Mouse (Mus musculus): ENCODE data around the gene Gga2. TPM values are rescaled to one million over a fixed set of nuclear protein-coding genes. Genes with fewer than 3 reads are reported as not detected.

Gene Gga2
- 87.7 and 100 TPM in 2 replicates for total RNA-seq (2017)

DNA sequence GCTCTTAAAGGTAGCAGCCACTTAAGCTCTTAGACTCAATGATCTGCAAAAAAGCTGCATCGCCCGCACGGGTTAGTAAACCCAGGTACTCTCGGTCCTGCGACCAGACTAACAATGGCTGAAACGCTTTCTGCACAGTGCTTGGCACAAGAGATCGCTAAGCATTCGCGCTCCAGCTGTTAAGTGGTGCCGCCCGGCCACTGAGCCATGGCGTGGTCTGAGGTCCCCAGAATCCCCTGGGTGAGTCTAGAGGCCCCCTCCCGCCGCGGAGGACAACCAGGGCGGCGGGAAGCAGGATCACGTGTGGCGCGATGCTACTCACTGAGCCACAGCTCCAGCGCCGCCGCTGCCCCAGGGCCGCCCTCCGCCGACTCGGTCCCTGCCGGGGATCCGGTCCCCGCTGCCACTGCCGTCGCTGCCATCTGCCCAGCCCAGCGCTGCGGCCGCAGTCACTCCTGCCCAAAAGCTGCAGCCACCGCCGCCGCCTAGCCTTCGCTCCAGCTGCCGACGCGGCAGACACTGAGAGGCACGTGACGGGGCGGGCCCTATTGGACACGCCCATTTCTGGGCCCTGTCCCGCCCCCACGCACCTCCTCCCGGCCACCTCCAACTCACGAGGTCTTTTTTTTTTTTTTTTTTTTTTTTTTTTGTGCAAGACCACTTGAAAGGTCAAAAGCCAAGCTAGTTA, at the start of gene Gga2:
Gene Gga2, minus strand, starts transcription at position 556 of the 688 bp plus-strand sequence.
- ATAC-seq (ENCODE audit: extremely low read depth, insufficient number of reproducible peaks, low FRiP score, poor library complexity, severe bottlenecking) = peak; percentile 63

DNA sequence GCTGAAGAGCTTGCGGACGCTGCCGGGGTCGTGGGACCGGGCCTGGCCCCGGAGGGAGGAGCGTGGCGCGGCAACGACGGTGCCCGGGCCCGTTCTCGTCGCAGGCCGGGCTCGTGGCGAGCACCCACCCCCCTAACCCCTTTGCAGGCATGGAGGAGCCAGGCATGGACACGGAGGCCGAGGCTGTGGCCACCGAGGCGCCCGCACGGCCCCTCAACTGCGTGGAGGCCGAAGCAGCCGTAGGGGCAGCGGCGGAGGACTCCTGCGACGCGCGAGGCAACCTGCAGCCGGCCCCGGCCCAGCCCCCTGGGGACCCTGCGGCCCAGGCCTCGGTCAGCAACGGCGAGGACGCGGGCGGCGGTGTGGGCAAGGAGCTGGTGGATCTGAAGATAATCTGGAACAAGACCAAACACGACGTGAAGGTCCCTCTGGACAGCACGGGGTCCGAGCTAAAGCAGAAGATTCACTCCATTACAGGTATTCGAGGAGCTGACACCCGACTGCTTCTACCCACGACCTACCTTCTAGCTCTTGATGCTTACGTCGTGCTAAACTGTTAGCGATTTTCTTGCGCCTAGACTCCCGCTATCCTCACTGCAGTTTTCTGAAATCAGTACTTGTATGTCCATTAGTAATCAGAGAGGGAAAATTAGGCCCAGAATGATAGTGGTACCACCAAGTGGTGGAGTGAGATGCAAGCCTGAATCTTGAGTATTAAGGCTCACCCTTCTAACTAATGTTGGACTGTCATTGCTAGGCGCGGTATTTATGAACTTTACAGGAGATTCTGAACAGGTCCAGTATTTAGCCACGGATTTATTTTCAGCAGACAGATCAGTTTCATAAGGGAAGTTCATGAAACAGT, 46.7 kb upstream of the Gga2 start:
- ATAC-seq (ENCODE audit: extremely low read depth, insufficient number of reproducible peaks, low FRiP score, poor library complexity, severe bottlenecking) = no peak

DNA sequence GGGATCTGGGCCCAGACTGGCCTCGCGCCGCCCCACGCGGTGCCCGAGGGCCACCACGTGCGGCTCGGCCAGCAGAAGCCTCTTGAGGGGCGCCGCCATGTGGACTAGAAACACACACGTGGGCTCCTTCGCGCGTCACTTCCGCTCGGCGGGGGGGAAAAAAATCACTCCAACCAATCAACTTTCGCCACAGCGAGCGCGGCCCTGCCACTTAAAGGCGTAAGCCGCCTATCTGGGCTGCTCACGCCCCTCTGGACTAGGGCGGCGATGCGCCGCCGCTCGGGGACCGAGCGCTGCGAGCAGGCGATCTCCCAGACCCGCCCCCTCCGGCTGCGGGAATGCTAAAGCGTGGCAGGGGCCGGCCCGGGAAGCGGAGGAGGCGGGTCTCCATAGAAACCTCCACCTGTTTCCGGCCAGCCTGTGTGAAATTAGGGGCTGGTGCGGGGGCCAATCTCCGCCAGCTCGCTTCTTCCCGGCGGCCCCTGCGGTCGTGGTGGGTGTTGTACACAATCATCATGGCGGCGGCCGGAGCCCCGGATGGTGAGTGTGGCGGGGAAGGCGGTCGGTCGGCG, 46.0 kb upstream of the Gga2 start, which contains the start of the genes Ubfd1 and Ears2:
Gene Ubfd1, plus strand, starts transcription at position 231 of the 572 bp plus-strand sequence.
Gene Ears2, minus strand, starts transcription at position 319 of the 572 bp plus-strand sequence.
- ATAC-seq (ENCODE audit: extremely low read depth, insufficient number of reproducible peaks, low FRiP score, poor library complexity, severe bottlenecking) = peak; percentile 91

DNA sequence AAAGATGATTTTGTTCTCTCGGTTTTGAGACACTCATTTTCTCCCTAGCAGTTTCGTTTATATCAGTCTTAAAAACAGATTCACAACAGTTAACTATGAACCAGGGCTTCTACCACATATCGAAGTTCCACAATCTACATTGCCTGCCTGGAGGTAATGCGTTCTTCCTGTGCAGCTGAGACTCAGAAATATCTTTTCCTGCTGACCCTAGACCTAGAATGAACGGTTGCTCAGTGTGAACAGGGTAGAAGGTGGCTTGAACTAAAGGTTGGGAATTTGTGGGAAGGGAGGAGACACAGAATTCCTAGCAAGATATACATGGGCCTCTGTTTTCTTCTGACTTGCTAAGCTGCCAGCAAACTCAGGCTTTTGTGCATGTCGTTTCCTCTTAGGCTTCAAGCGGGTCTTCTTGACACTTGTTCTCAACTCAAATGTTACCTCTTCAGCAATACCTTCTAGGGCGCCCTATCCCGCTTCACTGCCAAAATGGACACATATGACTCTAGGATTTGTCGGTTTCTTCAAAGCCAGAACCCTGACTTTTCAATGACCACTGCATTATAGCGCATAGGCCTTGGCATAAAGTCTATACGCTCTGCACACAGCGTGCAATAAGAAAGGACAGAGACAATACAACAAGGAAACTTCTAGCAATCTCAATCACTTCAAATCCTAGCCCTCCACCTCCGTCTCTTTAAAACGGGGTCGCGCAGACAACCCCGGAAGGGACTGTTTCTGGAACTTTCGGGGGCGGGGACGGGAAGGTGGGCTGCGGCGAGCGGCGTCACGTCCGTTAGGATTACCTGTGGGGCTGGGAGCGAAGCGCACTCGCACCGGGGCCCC, 45.3 kb upstream of the Gga2 start:
- 0 out of 2 replicates have a peak, but pooled peaks have one; percentile 1 for ATAC-seq (ENCODE audit: extremely low read depth, insufficient number of reproducible peaks, low FRiP score, poor library complexity, severe bottlenecking)

DNA sequence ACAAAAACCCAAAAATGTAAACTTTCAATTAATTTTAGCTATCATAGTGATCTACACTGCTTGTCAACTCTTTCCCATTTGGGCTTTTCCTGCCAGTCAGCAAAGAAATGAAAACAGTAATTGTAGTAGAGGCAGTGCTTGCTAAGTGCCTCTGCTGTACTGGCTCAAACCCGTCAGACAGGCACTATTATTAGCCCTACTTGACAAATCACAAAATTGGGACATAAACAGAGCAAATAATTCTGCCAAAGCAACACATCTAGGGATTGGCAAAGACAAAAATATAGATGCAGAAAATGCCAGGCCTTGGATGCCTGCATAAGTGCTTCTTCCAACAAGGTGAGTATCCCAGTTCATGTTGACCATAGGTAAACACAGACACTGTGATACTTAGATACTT, 44.6 kb upstream of the Gga2 start:
- no peak for ATAC-seq (ENCODE audit: extremely low read depth, insufficient number of reproducible peaks, low FRiP score, poor library complexity, severe bottlenecking)

DNA sequence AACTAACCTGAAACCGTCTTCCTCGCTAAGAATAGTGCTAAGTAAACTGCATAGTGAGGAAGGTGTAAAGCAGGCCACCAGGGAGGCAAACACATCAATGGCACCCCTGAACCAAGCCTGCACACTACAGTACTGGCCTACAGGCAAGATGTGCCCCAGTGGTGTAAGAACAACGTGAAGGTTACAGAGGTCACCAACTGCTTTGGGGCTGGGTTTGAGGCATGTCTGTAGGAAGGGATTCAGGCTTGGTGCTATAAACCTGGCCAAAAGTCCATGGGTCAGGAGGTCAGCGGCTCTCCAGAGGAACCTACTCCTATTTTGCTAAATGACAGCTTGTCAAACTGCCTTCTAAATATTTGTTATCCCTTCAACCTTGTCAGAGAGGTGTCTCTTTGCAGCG, 35.6 kb upstream of the Gga2 start:
- ATAC-seq (ENCODE audit: extremely low read depth, insufficient number of reproducible peaks, low FRiP score, poor library complexity, severe bottlenecking) = no peak

DNA sequence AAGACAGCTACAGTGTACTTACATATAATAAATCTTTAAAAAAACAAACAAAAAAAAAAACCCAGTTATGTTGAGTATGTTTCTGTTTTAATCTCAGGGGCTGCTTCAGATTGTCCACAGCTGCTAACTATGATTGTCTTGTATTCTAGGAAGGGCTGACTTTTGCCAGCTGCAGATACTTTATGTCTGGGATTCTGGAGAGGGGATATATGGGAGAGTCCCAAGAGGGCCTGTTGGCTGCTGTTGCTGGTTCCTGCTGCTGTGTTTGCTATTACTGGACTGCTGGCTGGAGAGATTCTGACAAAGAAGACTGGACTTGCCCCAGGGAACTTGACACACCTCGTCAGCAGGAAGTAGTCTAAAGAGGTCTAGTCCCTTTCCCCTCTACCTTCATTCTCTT, 29.8 kb upstream of the Gga2 start:
- no peak for ATAC-seq (ENCODE audit: extremely low read depth, insufficient number of reproducible peaks, low FRiP score, poor library complexity, severe bottlenecking)

DNA sequence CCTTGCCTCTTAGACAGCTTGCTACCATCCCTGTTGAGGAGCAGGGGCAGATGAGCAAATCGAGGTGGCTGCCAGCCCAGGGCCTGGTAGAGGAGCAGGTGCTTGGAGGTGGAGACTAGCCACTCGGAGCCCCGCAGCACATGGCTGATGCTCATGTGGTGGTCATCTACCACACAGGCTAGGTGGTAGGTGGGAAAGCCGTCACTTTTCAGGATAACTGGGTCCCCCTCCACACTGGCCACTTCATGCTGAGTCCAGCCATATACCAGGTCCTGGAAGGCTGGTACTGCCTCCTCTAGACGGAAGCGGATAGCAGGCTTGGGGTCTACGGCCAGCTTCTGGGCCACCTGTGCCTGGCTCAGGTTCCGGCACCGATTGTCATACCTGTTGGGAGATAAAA, 27.2 kb upstream of the Gga2 start:
- ATAC-seq (ENCODE audit: extremely low read depth, insufficient number of reproducible peaks, low FRiP score, poor library complexity, severe bottlenecking) = no peak

DNA sequence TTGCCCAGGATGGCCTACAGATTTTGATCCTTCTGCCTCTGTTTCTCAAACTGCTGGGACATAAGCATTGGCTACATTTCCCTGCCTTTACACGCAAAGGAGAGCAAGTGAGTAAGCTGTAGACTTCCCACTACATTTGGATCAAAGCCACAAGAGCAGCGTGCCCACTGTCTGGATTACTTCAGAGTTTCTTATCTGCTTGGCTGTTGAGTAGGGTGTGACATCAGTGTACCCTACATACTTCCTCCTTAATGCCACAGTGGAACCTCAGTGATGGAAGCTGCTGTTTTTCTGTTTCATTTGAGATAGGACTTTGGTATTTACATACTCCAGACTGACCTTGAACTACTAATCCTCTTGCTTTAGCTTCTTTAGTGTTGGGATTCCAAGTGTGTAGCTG, 25.8 kb upstream of the Gga2 start:
- no peak for ATAC-seq (ENCODE audit: extremely low read depth, insufficient number of reproducible peaks, low FRiP score, poor library complexity, severe bottlenecking)

DNA sequence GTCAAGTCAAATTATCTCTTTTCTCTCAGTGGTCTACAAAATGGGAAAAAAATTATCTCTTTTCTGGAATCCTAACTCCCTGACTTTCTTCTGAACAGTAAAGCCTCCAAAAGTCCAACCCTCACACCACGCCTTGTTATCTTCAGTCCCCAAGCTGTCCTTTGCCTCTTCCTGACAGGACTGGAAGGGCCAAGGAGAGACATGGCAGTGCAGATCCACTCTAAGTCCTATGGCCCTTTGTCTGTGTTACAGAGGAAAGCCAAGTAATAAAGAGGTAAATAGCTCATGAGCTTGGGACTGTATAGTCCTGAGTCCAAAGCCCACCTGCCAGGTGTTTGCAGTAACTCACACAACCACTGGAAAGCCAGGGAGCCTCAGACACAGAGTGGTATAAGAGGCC, 24.7 kb upstream of the Gga2 start:
- ATAC-seq (ENCODE audit: extremely low read depth, insufficient number of reproducible peaks, low FRiP score, poor library complexity, severe bottlenecking) = no peak

DNA sequence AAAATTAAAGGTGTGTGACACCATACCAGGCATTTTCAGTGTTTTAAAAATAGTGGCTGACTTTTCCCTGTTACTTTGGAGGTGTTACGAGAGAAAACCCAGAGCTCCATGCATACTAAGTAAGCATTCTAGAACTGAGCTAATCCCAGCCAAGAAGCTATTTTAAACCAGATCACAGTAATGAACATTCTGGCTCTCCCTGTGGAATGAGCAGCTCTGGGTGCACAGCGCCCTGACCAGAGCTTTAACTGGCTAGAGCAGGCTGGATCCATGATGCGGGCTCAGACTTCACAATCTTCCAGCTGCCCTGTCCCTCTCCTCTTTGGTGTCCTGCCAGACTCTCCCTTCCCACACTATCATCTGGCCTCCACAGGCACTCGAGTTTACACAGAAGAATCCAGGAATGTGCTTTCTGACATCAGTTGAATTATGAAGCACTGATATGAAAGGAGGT, 24.2 kb upstream of the Gga2 start:
- ATAC-seq (ENCODE audit: extremely low read depth, insufficient number of reproducible peaks, low FRiP score, poor library complexity, severe bottlenecking) = no peak

DNA sequence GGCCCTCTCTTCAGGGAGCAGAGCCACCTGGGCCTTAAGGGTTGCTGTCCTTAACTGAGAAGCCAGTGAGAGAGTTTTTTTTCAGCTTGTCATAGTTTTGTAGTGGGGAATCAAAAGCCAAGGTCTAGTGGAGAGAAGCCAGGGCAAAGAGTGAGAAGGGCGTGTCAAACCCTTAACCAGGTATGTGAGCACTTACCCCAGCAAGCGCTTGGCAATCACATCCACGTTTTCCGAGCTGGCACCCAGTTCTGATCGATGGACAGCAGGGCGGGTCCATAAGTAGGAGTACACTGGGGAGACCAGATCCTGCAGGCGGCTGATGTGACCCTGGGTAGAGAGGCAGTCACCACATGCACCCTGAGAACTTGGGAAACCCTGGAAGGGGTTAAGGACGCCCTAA, 23.1 kb upstream of the Gga2 start:
- ATAC-seq (ENCODE audit: extremely low read depth, insufficient number of reproducible peaks, low FRiP score, poor library complexity, severe bottlenecking) = no peak

DNA sequence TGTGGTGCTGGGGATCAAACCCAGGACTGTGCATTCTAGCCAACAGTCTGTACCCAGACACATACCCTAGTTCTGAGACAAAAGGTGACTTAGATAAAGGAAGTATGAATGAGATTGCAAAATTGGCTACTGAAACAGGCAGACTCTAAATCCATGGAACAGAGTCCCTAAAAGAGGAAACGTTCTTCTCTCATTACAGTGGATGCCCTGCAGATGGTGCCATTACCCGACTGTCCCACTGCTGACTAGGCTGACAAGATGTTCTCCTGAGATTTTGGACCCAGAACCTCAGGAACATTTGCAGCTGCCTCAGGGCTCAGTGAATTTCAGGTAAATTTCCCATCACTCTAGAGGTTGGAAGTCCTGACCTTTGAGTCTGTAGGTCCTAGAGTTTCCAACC, 13.3 kb upstream of the Gga2 start:
- ATAC-seq (ENCODE audit: extremely low read depth, insufficient number of reproducible peaks, low FRiP score, poor library complexity, severe bottlenecking) = no peak

DNA sequence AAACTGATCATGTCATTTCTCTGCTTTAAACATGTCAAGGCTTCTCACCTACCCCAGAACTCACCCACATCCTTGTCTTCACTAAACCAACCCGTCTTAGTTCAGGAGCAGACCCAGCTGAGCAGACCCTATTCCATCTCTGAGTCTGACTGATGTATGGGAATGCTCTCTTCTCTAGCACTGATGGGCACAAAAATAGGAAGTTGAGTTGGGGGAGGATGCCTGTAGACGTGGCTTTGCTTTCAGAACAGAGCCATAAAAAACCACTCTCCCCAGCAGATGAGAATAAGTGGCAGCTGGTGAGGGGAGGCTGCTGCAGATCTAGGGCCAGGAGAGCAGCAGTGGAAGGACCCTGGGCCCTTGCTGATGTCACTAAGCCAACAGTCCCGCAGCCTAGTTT, 12.3 kb upstream of the Gga2 start:
- no peak for ATAC-seq (ENCODE audit: extremely low read depth, insufficient number of reproducible peaks, low FRiP score, poor library complexity, severe bottlenecking)

DNA sequence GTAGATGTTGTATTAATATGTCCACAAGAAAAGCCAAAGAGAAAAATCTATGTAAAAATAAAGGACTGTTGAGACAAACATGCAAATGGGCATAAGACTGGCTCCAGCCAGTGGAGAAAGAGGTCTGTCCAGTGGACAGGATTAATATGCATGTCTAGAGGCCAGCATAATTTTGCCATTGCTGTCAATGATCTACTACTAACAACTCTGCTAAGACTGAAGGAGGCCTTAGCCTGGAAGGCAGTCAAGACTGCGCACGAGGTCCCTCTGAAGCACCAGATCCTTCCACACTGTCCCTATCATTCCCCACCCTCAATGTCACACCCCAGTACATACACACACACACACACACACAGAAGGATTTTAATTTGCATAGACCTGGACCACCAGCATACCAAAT, 1.1 kb upstream of the Gga2 start:
- ATAC-seq (ENCODE audit: extremely low read depth, insufficient number of reproducible peaks, low FRiP score, poor library complexity, severe bottlenecking) = no peak

DNA sequence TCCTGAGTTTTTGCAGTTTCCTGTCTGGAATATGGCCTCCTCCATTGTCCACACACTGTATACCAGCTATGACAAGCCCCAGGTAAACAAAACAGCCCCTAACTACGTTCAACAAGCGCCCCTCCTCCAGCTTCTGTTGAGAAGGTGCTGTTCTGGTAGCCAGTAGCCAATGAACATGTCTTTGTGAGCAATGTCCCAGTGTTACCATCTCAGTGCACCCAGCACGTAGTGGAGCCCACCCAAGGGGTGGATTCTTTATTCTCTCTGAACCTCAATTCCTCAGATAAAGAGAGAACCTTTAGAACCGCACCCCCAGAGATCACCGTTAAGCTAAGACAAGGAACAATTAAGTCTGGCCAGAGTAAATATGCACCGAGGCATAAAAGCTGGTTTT, 752 bp downstream of the Gga2 start:
- no peak for ATAC-seq (ENCODE audit: extremely low read depth, insufficient number of reproducible peaks, low FRiP score, poor library complexity, severe bottlenecking)

DNA sequence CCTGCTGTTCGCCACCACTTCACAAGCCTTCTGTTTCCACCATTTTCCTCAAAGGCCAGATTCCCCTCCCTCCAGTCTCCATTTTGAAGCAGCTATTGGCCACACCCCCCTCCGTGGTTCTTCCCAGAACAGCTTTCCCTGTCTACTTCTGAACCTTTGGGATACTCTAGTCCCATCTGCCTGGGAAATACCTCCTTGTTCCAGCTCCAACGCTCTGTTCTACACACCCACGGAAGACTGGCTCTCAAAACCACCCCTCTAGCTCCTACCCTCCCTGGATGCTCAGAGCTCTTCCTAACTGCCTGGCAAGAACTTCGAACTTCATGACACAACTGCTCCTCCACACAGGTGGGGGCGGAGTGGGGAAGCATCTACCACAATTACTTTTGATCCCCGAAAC, 2.0 kb downstream of the Gga2 start:
- ATAC-seq (ENCODE audit: extremely low read depth, insufficient number of reproducible peaks, low FRiP score, poor library complexity, severe bottlenecking) = no peak

DNA sequence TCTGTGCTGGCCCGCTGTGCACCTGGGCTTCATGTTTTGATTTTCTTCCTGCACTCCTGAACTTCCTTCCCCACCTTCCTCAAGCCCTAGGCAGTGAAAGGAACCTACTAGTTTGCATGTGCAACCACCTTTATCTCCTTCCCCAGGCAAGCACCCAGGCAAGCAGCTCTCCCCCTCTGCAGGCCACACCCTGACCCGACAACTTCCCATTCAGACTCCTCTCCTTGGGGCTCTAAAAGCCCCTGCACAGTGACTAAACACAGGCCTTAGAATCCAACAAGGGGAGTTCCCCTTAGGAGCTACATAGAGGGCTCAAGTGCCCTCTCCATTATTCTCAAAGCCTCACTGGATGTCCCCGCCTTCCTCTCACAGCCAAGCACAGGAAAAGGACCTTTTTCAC, 2.8 kb downstream of the Gga2 start:
- ATAC-seq (ENCODE audit: extremely low read depth, insufficient number of reproducible peaks, low FRiP score, poor library complexity, severe bottlenecking) = peak; percentile 66

DNA sequence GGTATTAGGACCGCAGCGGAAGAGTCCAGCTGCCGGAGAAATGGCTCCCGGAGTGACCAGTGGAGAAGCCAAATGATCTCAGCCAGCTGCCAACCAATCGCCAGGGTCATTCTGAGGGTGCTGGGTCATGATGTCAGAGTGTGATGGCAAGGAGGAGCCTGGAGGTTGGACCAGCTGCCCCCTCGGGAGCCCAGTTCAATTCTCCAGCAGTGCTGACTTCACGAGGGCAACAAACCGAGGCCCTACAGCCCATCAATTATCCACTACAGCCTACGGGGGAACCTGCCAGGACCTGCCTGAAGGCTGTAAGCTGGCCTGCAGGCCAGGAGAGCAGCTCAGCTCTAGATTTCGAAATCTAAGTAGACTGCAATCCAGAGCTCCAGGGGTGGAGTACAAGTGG, 5.3 kb downstream of the Gga2 start:
- ATAC-seq (ENCODE audit: extremely low read depth, insufficient number of reproducible peaks, low FRiP score, poor library complexity, severe bottlenecking) = no peak
